Mouse (Mus musculus): ENCODE results near the gene Myo1d. TPM values are rescaled to one million over a fixed set of nuclear protein-coding genes. Genes with fewer than 3 reads are reported as not detected.

Gene Myo1d
- polyA plus RNA-seq, 1 experiment = 80.4 TPM

DNA sequence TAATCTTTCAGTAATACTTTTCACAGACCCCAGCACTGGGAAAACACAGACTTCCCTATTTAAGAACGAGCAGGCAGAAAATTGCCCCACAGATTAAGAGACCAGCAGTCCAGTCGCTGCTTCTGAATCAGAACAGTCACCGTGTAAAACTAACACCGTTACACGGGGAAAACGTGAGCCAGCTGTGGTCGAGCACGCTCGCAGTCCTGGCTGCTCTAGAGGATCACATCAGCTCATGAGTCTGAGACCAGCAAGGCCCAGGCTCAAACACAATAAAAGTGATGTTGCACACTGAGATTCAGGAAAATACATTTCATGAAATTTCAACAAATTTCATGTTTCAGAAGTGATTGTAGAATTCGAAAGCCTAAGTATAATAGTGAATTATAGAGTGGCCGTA is 194.6 kb downstream of the Myo1d start:
- Histone ChIP-seq H3K4me3 (replicated peaks; ENCODE audit: extremely low read depth, low read depth, low read length) (no peak overlapping the region), H3K4me1 (ENCODE audit: control insufficient read depth, insufficient read depth, low read length) (no peaks in the 10 kb centered on the region)
- TF ChIP-seq POLR2A (IDR thresholded peaks at IDR 0.05; ENCODE audit: borderline replicate concordance, extremely low read depth, low read depth, low read length) (no peak), CTCF (IDR thresholded peaks at IDR 0.05; ENCODE audit: insufficient read depth, low read length) (no peak)
- no peak for DNase-seq
- 63% methylated on average over 11 of the region's 11 CpGs for WGBS

DNA sequence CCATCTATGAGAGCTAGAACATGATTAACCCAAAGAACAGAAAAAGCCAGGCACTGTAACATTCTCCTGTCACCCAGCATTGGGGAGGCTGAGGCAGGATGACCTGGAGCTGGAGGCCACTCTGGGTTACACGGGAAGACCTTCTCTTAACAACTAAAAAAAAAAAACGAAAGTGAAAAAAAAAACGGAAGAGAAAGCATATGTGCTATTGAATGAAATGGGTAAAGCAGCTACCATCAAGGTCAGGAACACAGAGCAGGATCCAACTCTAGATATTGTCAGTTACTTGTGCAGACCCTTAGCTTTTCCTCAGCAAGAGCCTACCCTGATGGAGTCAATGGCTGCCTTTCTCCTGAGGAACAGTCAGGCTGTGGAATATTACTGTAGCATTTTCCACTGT is 199.3 kb downstream of the Myo1d start:
- H3K4me1 ChIP-seq (ENCODE audit: control insufficient read depth, insufficient read depth, low read length) = no peaks in the 10 kb centered on the region
- WGBS = 71% methylated on average over 3 of the region's 3 CpGs
- no peak overlapping the region for H3K4me3 ChIP-seq (replicated peaks; ENCODE audit: extremely low read depth, low read depth, low read length)
- no peak for TF ChIP-seq POLR2A (IDR thresholded peaks at IDR 0.05; ENCODE audit: borderline replicate concordance, extremely low read depth, low read depth, low read length)
- TF ChIP-seq CTCF (IDR thresholded peaks at IDR 0.05; ENCODE audit: insufficient read depth, low read length) = no peak
- DNase-seq = no peak

DNA sequence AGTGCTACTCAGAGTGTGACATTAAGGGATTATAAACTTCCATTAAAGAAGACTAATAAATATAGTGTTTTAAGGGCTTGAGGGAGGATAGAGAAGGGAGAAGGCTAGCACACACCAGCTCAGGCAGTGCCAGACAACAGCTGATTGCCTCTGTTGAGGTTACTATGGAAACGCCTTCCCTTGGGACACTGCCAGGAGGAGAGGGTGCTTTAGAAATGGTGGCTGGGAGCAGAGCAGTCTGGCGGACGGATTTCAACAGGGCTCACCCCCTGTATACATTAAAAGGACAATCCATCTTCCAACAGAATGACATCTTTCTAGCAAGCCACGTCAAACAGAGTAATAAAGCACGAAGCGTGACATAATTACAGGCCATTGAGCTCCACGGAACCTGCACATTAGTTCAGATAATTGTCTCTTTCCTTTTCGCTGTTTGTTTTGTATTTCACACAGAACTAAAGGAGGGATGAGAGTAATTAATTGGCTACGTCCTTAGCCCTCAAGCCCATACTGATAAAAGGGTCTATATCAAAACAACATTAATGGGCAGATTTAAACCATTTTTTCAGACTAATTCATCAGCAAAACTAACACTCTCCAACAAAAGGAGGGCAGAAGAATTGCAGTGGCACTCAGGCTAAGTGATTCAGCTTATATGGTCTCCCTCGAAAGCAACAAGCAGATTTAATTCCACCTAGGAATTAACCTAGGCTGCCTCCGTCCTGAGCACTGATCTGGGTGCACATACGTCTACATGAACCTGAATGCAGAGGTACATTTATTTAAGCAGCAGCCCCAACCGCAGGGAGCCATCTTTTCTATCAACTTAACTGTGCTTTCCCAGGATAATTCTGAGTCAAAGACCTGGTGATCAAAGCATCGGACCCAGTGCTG is 201.8 kb downstream of the Myo1d start:
- 41% methylated on average over 14 of the region's 14 CpGs for WGBS
- H3K4me3 ChIP-seq (replicated peaks; ENCODE audit: extremely low read depth, low read depth, low read length) = no peak overlapping the region
- DNase-seq = peak; percentile 30
- no peaks in the 10 kb centered on the region for H3K4me1 ChIP-seq (ENCODE audit: control insufficient read depth, insufficient read depth, low read length)
- TF ChIP-seq POLR2A (IDR thresholded peaks at IDR 0.05; ENCODE audit: borderline replicate concordance, extremely low read depth, low read depth, low read length) (no peak), CTCF (IDR thresholded peaks at IDR 0.05; ENCODE audit: insufficient read depth, low read length) (no peak)

DNA sequence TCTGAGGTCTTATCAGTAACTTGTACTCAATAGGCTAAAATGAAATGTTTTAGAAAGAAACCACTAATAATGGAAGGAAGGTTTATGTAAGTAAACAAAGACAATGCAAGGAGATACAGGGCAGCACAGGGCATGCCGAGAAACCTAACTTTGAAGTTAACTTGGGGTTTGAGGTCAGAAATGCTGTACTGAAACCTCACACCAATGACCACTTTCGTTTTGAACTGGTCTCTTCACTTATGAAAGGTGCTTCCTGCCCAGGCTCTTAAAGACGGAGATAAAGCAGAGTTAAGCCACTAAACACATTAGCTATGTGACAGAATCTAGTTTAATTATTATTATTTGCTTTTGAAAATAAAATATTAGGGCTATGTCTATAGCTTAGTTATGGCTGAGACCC is 204.0 kb downstream of the Myo1d start:
- no peak for DNase-seq
- WGBS = 59% methylated on average over 3 of the region's 3 CpGs
- Histone ChIP-seq H3K4me1 (ENCODE audit: control insufficient read depth, insufficient read depth, low read length) (no peaks in the 10 kb centered on the region), H3K4me3 (replicated peaks; ENCODE audit: extremely low read depth, low read depth, low read length) (no peak overlapping the region)
- TF ChIP-seq CTCF (IDR thresholded peaks at IDR 0.05; ENCODE audit: insufficient read depth, low read length) (no peak), POLR2A (IDR thresholded peaks at IDR 0.05; ENCODE audit: borderline replicate concordance, extremely low read depth, low read depth, low read length) (no peak)

DNA sequence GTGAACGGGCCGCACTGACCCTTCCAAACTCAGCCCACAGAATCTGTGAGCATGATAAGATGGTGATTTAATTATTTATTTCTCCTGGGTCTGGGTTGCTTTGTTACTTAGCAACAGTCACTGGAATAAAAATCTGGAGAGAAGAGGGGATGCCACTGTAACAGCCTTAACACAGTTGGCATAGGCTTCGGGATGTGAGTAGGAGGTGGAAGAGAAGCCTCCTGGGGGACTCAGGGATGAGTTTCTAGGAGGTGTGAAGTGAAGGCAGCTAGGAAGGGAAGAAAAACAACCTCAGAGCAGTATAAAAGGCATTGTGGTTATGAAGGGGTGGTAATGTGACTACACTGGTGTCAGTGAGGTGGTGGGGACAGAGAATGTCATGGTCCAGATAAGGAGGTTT is 213.5 kb downstream of the Myo1d start:
- no peak for DNase-seq
- no peak for TF ChIP-seq CTCF (IDR thresholded peaks at IDR 0.05; ENCODE audit: insufficient read depth, low read length)
- no peak for TF ChIP-seq POLR2A (IDR thresholded peaks at IDR 0.05; ENCODE audit: borderline replicate concordance, extremely low read depth, low read depth, low read length)
- WGBS = 78% methylated on average over 3 of the region's 3 CpGs
- no peaks in the 10 kb centered on the region for H3K4me1 ChIP-seq (ENCODE audit: control insufficient read depth, insufficient read depth, low read length)
- no peak overlapping the region for H3K4me3 ChIP-seq (replicated peaks; ENCODE audit: extremely low read depth, low read depth, low read length)

DNA sequence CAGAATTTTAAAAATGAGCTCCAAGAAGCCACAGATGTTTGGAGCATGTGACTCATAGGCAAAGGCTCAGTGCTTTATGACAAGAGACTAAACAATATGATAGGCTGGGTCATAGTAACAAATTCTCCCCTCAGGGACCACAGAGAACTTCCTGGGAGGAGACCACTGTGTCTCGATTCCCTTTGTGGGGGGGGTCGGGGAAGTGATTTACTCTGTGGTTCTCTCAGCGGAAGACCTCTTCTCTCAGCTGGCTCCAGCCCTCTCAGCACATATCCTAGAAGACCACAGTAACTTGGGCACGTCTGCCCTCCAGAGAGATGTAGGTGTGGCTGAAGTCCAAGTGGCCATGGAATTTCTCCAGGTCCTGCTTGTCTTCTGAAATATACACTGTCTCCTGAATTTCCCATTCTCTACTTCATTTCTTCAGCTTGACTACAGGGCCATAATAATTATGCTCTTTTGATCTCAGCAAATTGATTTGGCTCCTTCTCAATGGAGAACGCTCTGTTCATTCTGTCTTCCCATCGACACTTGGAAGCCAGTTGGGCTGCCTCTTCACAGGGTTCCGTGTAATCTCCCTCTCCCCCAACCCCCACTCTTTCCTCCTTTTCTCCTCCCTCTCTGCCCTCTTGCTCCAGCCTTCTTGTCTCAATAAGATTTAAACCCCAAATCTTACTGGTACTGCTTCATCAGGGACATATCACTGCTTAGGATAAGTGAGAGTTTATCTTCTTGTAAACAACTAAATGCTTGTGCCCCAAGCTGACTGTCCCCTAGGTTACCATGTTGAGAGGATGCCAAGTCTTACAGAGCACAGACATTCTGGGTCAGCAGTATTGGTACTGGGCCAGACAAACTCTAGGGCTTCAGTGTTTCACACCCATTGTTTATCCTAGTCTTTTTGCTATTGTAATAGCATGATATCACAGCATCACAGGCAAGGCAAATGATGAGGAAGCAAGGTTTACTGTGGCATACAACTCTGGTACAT is 214.6 kb downstream of the Myo1d start:
- 40% methylated on average over 7 of the region's 7 CpGs for WGBS
- no peak overlapping the region for H3K4me3 ChIP-seq (replicated peaks; ENCODE audit: extremely low read depth, low read depth, low read length)
- TF ChIP-seq POLR2A (IDR thresholded peaks at IDR 0.05; ENCODE audit: borderline replicate concordance, extremely low read depth, low read depth, low read length) (no peak), CTCF (IDR thresholded peaks at IDR 0.05; ENCODE audit: insufficient read depth, low read length) (no peak)
- H3K4me1 ChIP-seq (ENCODE audit: control insufficient read depth, insufficient read depth, low read length) = no peaks in the 10 kb centered on the region
- no peak for DNase-seq

DNA sequence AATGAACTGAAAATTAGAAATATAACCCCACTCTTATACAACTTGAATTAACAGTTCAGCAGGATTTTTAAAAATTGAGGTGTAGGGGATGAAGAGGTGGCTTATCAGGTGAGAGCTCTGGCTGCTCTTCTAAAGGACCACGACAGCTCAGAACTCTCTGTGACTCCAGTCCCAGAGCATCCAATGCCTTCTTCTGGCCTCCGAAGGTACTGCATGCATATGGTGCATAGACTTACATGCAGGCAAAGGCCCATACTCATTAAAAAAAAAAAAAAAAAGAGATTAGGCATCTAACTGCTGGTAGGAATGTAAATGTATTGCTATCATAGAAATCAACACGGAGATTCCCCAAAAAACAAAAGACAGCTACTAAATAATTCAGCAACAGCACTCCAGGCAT is 217.3 kb downstream of the Myo1d start:
- DNase-seq = no peak
- TF ChIP-seq POLR2A (IDR thresholded peaks at IDR 0.05; ENCODE audit: borderline replicate concordance, extremely low read depth, low read depth, low read length) = no peak
- TF ChIP-seq CTCF (IDR thresholded peaks at IDR 0.05; ENCODE audit: insufficient read depth, low read length) = peak; percentile 31
- no peak overlapping the region for H3K4me3 ChIP-seq (replicated peaks; ENCODE audit: extremely low read depth, low read depth, low read length)
- WGBS = 50% methylated on average over 3 of the region's 3 CpGs
- H3K4me1 ChIP-seq (ENCODE audit: control insufficient read depth, insufficient read depth, low read length) = no peaks in the 10 kb centered on the region

DNA sequence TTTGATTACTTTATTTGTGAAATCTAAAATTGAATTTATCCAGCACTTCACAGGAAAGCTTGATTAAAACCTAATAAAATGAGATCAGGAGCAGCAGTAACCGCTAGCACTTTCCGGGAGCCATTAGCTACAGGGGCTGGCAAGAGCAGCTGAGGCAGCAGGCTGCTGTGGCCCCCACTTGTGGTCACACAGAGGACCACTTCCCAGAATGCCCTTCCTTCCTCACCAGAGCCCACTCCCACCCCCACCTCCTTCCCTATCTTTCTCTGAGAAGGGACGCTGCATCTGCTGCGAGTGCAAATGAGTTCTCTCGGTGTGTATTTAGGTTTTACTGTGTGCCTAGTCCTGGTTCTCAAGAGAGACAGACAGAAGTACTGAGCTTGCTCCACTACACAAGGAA is 219.1 kb downstream of the Myo1d start:
- DNase-seq = no peak
- 77% methylated on average over 5 of the region's 5 CpGs for WGBS
- H3K4me1 ChIP-seq (ENCODE audit: control insufficient read depth, insufficient read depth, low read length) = no peaks in the 10 kb centered on the region

DNA sequence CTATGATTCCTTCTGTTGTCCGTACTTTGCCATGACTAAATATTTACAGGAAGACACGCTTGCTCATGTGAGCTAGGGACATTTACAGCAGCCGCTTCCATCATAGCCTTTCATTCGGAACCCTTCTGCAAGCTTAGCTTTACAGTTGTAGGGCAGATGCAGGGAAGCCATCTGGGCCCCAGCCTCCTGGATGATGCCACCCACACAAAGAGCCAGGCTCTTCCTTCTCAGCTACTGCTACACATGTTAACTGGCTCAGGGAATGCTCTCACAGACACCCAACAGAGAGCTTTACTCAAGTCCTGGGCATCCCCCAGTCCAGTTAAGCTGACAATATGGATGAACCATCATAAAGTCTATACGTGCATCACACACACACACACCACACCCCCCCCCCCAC is 224.4 kb downstream of the Myo1d start:
- Histone ChIP-seq H3K4me3 (replicated peaks; ENCODE audit: extremely low read depth, low read depth, low read length) (no peak overlapping the region), H3K4me1 (ENCODE audit: control insufficient read depth, insufficient read depth, low read length) (no peaks in the 10 kb centered on the region)
- TF ChIP-seq CTCF (IDR thresholded peaks at IDR 0.05; ENCODE audit: insufficient read depth, low read length) = no peak
- TF ChIP-seq POLR2A (IDR thresholded peaks at IDR 0.05; ENCODE audit: borderline replicate concordance, extremely low read depth, low read depth, low read length) = no peak
- WGBS = 90% methylated on average over 5 of the region's 5 CpGs
- no peak for DNase-seq

More for the DNA sequence above, 219.1 kb downstream of the Myo1d start:
- H3K4me3 ChIP-seq (replicated peaks; ENCODE audit: extremely low read depth, low read depth, low read length) = no peak overlapping the region
- TF ChIP-seq POLR2A (IDR thresholded peaks at IDR 0.05; ENCODE audit: borderline replicate concordance, extremely low read depth, low read depth, low read length) (no peak), CTCF (IDR thresholded peaks at IDR 0.05; ENCODE audit: insufficient read depth, low read length) (no peak)
